Mouse (Mus musculus) heart, embryonic 16.5 days (tissue): Measurements from ENCODE around the gene Abcc12. TPM values are rescaled to one million over a fixed set of nuclear protein-coding genes. Genes with fewer than 3 reads are reported as not detected.

Source experiments
- ATAC-seq: fragments of 200-750 bp; cut with Nextera tagmentation; replicated peaks from 2 replicates; pipeline ENCODE4 v1.8.0; 2017; ENCODE audit warnings: moderate number of reproducible peaks; ENCODE audit not compliant: insufficient read depth, low FRiP score; ENCODE audit errors: extremely low read depth
- H3K27ac ChIP-seq: fragments of 300-500 bp; sonication (generic); 2 replicates; pipeline ENCODE4 v1.5.1; 2014; ENCODE audit warnings: mild to moderate bottlenecking, low read length, control low read depth, moderate library complexity
- H3K27me3 ChIP-seq: fragments of 300-500 bp; sonication (generic); 2 replicates; pipeline ENCODE4 v1.6.1; 2014; ENCODE audit warnings: low read length, mixed read lengths; ENCODE audit not compliant: control insufficient read depth, insufficient read depth
- H3K36me3 ChIP-seq: fragments of 300-500 bp; sonication (generic); 2 replicates; pipeline ENCODE4 v1.6.1; 2014; ENCODE audit not compliant: control insufficient read depth, insufficient read depth
- H3K4me1 ChIP-seq: fragments of 300-500 bp; sonication (generic); 2 replicates; pipeline ENCODE4 v1.6.1; 2014; ENCODE audit warnings: low read length, mixed read lengths; ENCODE audit not compliant: control insufficient read depth, insufficient read depth
- H3K4me2 ChIP-seq: fragments of 300-500 bp; sonication (generic); 2 replicates; pipeline ENCODE4 v1.6.1; 2014; ENCODE audit warnings: low read depth, mild to moderate bottlenecking, control low read depth, low read length
- H3K4me3 ChIP-seq: fragments of 300-500 bp; sonication (generic); 2 replicates; pipeline ENCODE4 v1.5.1; 2014; ENCODE audit warnings: mild to moderate bottlenecking, control low read depth, low read length
- H3K9ac ChIP-seq: fragments of 300-500 bp; sonication (generic); 2 replicates; pipeline ENCODE4 v1.6.1; 2014; ENCODE audit warnings: low read length, control low read depth
- H3K9me3 ChIP-seq: fragments of 300-500 bp; sonication (generic); replicated peaks from 2 replicates; pipeline ENCODE4 v1.6.1; 2016; ENCODE audit warnings: low read length; ENCODE audit not compliant: control insufficient read depth
- WGBS: fragments of 180-500 bp; shearing (Covaris S2); extraction: QIAGEN DNeasy Blood & Tissue Kit; methylation state at CpG from one replicate; pipeline ENCODE4 v1.1.7; 2014; 5-methylcytosine and 5-hydroxymethylcytosine counted together
- polyA plus RNA-seq: library from polyadenylated mRNA; unstranded; fragments of >200 nt; fragmentation: Nextera tagmentation; extraction: Ambion mirVana; gene quantifications from 2 replicates; pipeline ENCODE4 v1.2.1, GENCODE M21; 2015

Gene Abcc12
- polyA plus RNA-seq, 1 experiment from 2014 or later = 0.08 TPM

- Histone ChIP-seq H3K9me3 (no peaks in the 10 kb centered on the region), H3K4me3 (no peak overlapping the region), H3K9ac (no peak overlapping the region), H3K4me2 (no peak overlapping the region), H3K27ac (no peak overlapping the region), H3K36me3 (no peaks in the 10 kb centered on the region), H3K4me1 (no peaks in the 10 kb centered on the region), H3K27me3 (no peaks in the 10 kb centered on the region)
- WGBS = 66% methylated on average over 3 of the region's 3 CpGs
- no peak for ATAC-seq
Measured at GRCm38 (mm10) chr8:86536663-86536987, 43.9 kb downstream of the Abcc12 start.

- Histone ChIP-seq H3K9me3 (no peaks in the 10 kb centered on the region), H3K4me1 (no peaks in the 10 kb centered on the region), H3K36me3 (no peaks in the 10 kb centered on the region), H3K27me3 (no peaks in the 10 kb centered on the region), H3K9ac (no peak overlapping the region), H3K4me3 (no peak overlapping the region), H3K27ac (no peak overlapping the region), H3K4me2 (peak overlapping the region; percentile 3; the same call in 1 of the 2 replicates)
- 44% methylated on average over 11 of the region's 11 CpGs for WGBS
- no peak; the same call in 1 of the 2 replicates for ATAC-seq
Measured at GRCm38 (mm10) chr8:86535791-86536662, 44.5 kb downstream of the Abcc12 start.

- Histone ChIP-seq H3K4me3 (no peak overlapping the region), H3K36me3 (no peaks in the 10 kb centered on the region), H3K4me2 (no peak overlapping the region), H3K4me1 (no peaks in the 10 kb centered on the region), H3K27me3 (no peaks in the 10 kb centered on the region), H3K9ac (no peak overlapping the region), H3K9me3 (no peaks in the 10 kb centered on the region), H3K27ac (no peak overlapping the region)
- WGBS = 61% methylated on average over 7 of the region's 7 CpGs
- no peak for ATAC-seq
Measured at GRCm38 (mm10) chr8:86535068-86535560, 45.4 kb downstream of the Abcc12 start.

GRCm38 (mm10) chr8:86529714-86530113 lies 50.8 kb downstream of the Abcc12 start:
- 72% methylated on average over 2 of the region's 2 CpGs for WGBS

GRCm38 (mm10) chr8:86527336-86528029 lies 53.0 kb downstream of the Abcc12 start:
- no peak overlapping the region for H3K27ac ChIP-seq
- 80% methylated on average over 19 of the region's 19 CpGs for WGBS
- H3K4me3 ChIP-seq = no peak overlapping the region
- H3K9ac ChIP-seq = no peak overlapping the region
- ATAC-seq = no peak
- H3K4me1 ChIP-seq = no peaks in the 10 kb centered on the region
- H3K36me3 ChIP-seq = no peaks in the 10 kb centered on the region
- no peaks in the 10 kb centered on the region for H3K9me3 ChIP-seq
- H3K27me3 ChIP-seq = no peaks in the 10 kb centered on the region
- H3K4me2 ChIP-seq = no peak overlapping the region

More at GRCm38 (mm10) chr8:86529714-86530113, 50.8 kb downstream of the Abcc12 start:
- no peak overlapping the region for H3K4me2 ChIP-seq
- no peak overlapping the region for H3K27ac ChIP-seq
- H3K27me3 ChIP-seq = no peaks in the 10 kb centered on the region
- no peaks in the 10 kb centered on the region for H3K4me1 ChIP-seq
- no peaks in the 10 kb centered on the region for H3K9me3 ChIP-seq
- H3K9ac ChIP-seq = no peak overlapping the region
- no peak overlapping the region for H3K4me3 ChIP-seq
- no peak for ATAC-seq
- no peaks in the 10 kb centered on the region for H3K36me3 ChIP-seq

GRCm38 (mm10) chr8:86526808-86527207 lies 53.7 kb downstream of the Abcc12 start:
- H3K4me1 ChIP-seq = no peaks in the 10 kb centered on the region
- WGBS = 84% methylated on average over 8 of the region's 8 CpGs

GRCm38 (mm10) chr8:86514203-86514602 lies 66.3 kb downstream of the Abcc12 start:
- WGBS = 67% methylated on average over 1 of the region's 1 CpGs
- no peak for ATAC-seq
- Histone ChIP-seq H3K27me3 (no peaks in the 10 kb centered on the region), H3K4me2 (no peak overlapping the region), H3K27ac (no peak overlapping the region), H3K4me3 (no peak overlapping the region), H3K4me1 (no peaks in the 10 kb centered on the region), H3K36me3 (no peaks in the 10 kb centered on the region), H3K9ac (no peak overlapping the region), H3K9me3 (no peaks in the 10 kb centered on the region; the same call in 1 of the 2 replicates)

More at GRCm38 (mm10) chr8:86526808-86527207, 53.7 kb downstream of the Abcc12 start:
- ATAC-seq = no peak
- Histone ChIP-seq H3K27me3 (no peaks in the 10 kb centered on the region), H3K4me2 (no peak overlapping the region), H3K36me3 (no peaks in the 10 kb centered on the region), H3K4me3 (no peak overlapping the region), H3K27ac (no peak overlapping the region), H3K9me3 (no peaks in the 10 kb centered on the region), H3K9ac (no peak overlapping the region)

- 58% methylated on average over 5 of the region's 5 CpGs for WGBS
Measured at GRCm38 (mm10) chr8:86512886-86513285, 67.6 kb downstream of the Abcc12 start.

More at GRCm38 (mm10) chr8:86512886-86513285, 67.6 kb downstream of the Abcc12 start:
- Histone ChIP-seq H3K27me3 (no peaks in the 10 kb centered on the region), H3K9me3 (no peaks in the 10 kb centered on the region; the same call in 1 of the 2 replicates), H3K4me2 (no peak overlapping the region), H3K4me1 (no peaks in the 10 kb centered on the region), H3K27ac (no peak overlapping the region), H3K9ac (no peak overlapping the region), H3K4me3 (no peak overlapping the region), H3K36me3 (no peaks in the 10 kb centered on the region)
- ATAC-seq = no peak
